8 mouse cellular contexts compared by ENCODE assay signal in genomic region chr2:156991470-156992319, GRCm38 (mm10). TPM values are rescaled to one million over a fixed set of nuclear protein-coding genes. Genes with fewer than 3 reads are reported as not detected.
DNase-seq lines count a peak whose midpoint lies in the region; ATAC-seq and TF ChIP-seq lines count a peak whose summit lies in the region.

Gene Ndrg3, minus strand, starts transcription at chr2:156992056.

- H3K4me3 ChIP-seq in gastrocnemius, adult 2 months, result peak within 1 kb of the TSS; percentile 100
- H3K4me3 ChIP-seq in hindbrain, postnatal 0 days (ENCODE audit: low read length), result peak within 1 kb of the TSS; percentile 66
- H3K4me3 ChIP-seq in left cerebral cortex, adult 2 months, result peak within 1 kb of the TSS; percentile 86

- TF ChIP-seq CTCF in gastrocnemius, adult 2 months (IDR thresholded peaks at IDR 0.05), result peak; percentile 51
- TF ChIP-seq CTCF in hindbrain, postnatal 0 days (IDR thresholded peaks at IDR 0.05; ENCODE audit: low read depth), result peak; percentile 70
- TF ChIP-seq CTCF in left cerebral cortex, adult 2 months (IDR thresholded peaks at IDR 0.05), result peak; percentile 55

- H3K4me1 ChIP-seq in hindbrain, postnatal 0 days (ENCODE audit: insufficient read depth, low read length), result peaks cover 5% of the 10 kb centered on the region; the same call in 1 of the 2 replicates

- H3K27ac ChIP-seq in gastrocnemius, adult 2 months, result peak within 1 kb of the TSS; percentile 93
- H3K27ac ChIP-seq in hindbrain, postnatal 0 days, result peak within 1 kb of the TSS; percentile 69
- H3K27ac ChIP-seq in left cerebral cortex, adult 2 months, result peak within 1 kb of the TSS; percentile 97

- under 1% methylated on average over 66 of the region's 66 CpGs for WGBS in hindbrain, postnatal 0 days

- no peaks in the 10 kb centered on the region for H3K36me3 ChIP-seq in hindbrain, postnatal 0 days (ENCODE audit: insufficient read depth, low read length)

- H3K27me3 ChIP-seq in hindbrain, postnatal 0 days (ENCODE audit: insufficient read depth, low read length), result no peaks in the 10 kb centered on the region

- peak; percentile 99 for DNase-seq in ZHBTc4 (ENCODE audit: low read depth, low spot score)
- peak; percentile 98 for DNase-seq in gastrocnemius, adult 2 months
- DNase-seq in hindbrain, postnatal 0 days (ENCODE audit: low spot score), result peak; percentile 100
- DNase-seq in left cerebral cortex, adult 2 months (ENCODE audit: extremely low spot score in 1 of 2, low spot score in 2 of 2), result peak; percentile 96 to 98
- peak; percentile 94 to 97 for DNase-seq in right cerebral cortex, adult 2 months (ENCODE audit: low spot score in 2 of 2)
- DNase-seq in urinary bladder, postnatal 14 days (ENCODE audit: low spot score), result peak; percentile 96

- intact Hi-C loops in gastrocnemius, adult 2 months (cut with DNase I), result loop anchor here (10.0 kb wide), 1 partner anchor 187 kb away; no protein-coding TSS in a partner anchor
- intact Hi-C loops in left cerebral cortex, adult 2 months (cut with DNase I), result loop anchor here (1.0 to 2.0 kb wide), 2 partner anchors 51 to 88 kb away; partner anchors contain the start of gene Soga1

- peak within 1 kb of the TSS; percentile 75 for H3K4me2 ChIP-seq in hindbrain, postnatal 0 days (ENCODE audit: low read depth, low read length)

- ATAC-seq in common myeloid progenitor, adult 5-6 weeks (replicated peaks; ENCODE audit: low read depth, poor library complexity, severe bottlenecking), result peak; percentile 94
- ATAC-seq in hindbrain, postnatal 0 days, result peak; percentile 96
- ATAC-seq in megakaryocyte, adult 5-6 weeks (ENCODE audit: poor library complexity, severe bottlenecking), result peak; percentile 98

- H3K9me3 ChIP-seq in hindbrain, postnatal 0 days (ENCODE audit: low read length), result no peaks in the 10 kb centered on the region

- peak within 1 kb of the TSS; percentile 72 for H3K9ac ChIP-seq in hindbrain, postnatal 0 days (replicated peaks; ENCODE audit: low read length)

RNA-seq across cellular contexts. Expression of gene Ndrg3, which starts in this region (rescaled TPM):
- 41.5 and 42.7 TPM in 2 replicates for total RNA-seq in common myeloid progenitor, adult 5-6 weeks (2017)
- total RNA-seq in gastrocnemius, adult 2 months (2021), result 10 to 100 TPM; 31.9 to 33.4 TPM
- total RNA-seq in hindbrain, postnatal 0 days (2014; rRNA removed), result 177 and 183 TPM in 2 replicates
- 162 and 167 TPM in 2 replicates for polyA plus RNA-seq in hindbrain, postnatal 0 days (2015; fragmentation: Nextera tagmentation; extraction: Ambion mirVana)
- 100 to 1,000 TPM; 457 to 473 TPM for total RNA-seq in left cerebral cortex, adult 2 months (2021)
- total RNA-seq in megakaryocyte, adult 5-6 weeks (2015), result 22.4 and 28.5 TPM in 2 replicates
- 23.9 and 27.3 TPM in 2 replicates for total RNA-seq in megakaryocyte, adult 5-6 weeks (2017)

Comparison
In these comparisons a context has a peak if more than half of its experiments do, and no peak if none do; other contexts are left out.
1. Peak in every context shown above with its lines: DNase-seq, ATAC-seq, H3K4me3 ChIP-seq and H3K27ac ChIP-seq.